Mouse (Mus musculus): Measurements from ENCODE around the gene Lrif1. TPM values are rescaled to one million over a fixed set of nuclear protein-coding genes. Genes with fewer than 3 reads are reported as not detected.

The Lrif1 gene
- polyA plus RNA-seq (2014; fragmentation: Illumina TruSeq; extraction: RNeasy Lipid Tissue Mini Kit (QIAGEN cat#74804); ENCODE audit: low read depth, low replicate concordance): 24.9 TPM

DNA sequence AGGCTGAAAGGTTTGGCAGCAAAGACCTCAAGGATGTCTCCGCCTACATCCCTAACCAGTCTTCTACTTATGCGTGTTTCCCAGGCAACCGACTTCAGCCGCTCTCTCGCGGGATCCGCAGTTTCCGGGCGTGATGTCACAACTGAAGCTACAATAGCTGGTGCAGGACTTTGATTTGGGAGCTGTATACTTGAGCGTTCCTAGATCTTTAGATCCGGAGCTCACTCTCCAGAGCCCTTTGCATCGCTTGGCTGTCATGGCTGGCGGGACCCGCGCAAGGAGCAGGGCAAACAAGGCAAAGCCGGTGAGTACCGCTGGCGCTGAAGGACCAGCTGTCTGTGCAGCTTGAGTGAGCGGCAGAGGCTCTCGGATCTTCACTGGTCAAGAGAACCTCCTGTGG, at the start of gene Lrif1:
TSS of gene Lrif1 (plus strand) at position 158 of the 400 bp plus-strand sequence.

Other genes starting within 250 kb of the Lrif1 start
- 19.7 TPM for gene Dennd2d, start 202.6 kb upstream of the Lrif1 start, polyA plus RNA-seq (2014; fragmentation: Illumina TruSeq; extraction: RNeasy Lipid Tissue Mini Kit (QIAGEN cat#74804); ENCODE audit: low read depth, low replicate concordance)
- gene Dram2, start 137.2 kb upstream of the Lrif1 start, polyA plus RNA-seq (2014; fragmentation: Illumina TruSeq; extraction: RNeasy Lipid Tissue Mini Kit (QIAGEN cat#74804); ENCODE audit: low read depth, low replicate concordance): 82.2 TPM
- gene Cept1, start 137.2 kb upstream of the Lrif1 start, polyA plus RNA-seq (2014; fragmentation: Illumina TruSeq; extraction: RNeasy Lipid Tissue Mini Kit (QIAGEN cat#74804); ENCODE audit: low read depth, low replicate concordance): 43.9 TPM
- gene Cd53, start 105.2 kb downstream of the Lrif1 start, polyA plus RNA-seq (2014; fragmentation: Illumina TruSeq; extraction: RNeasy Lipid Tissue Mini Kit (QIAGEN cat#74804); ENCODE audit: low read depth, low replicate concordance): 19.0 TPM
- not detected for gene Olfr266, start 141.3 kb downstream of the Lrif1 start, polyA plus RNA-seq (2014; fragmentation: Illumina TruSeq; extraction: RNeasy Lipid Tissue Mini Kit (QIAGEN cat#74804); ENCODE audit: low read depth, low replicate concordance)